12 mouse cellular contexts compared by ENCODE assay signal in genomic region chr17:43075937-43076336, GRCm38 (mm10). TPM values are rescaled to one million over a fixed set of nuclear protein-coding genes. Genes with fewer than 3 reads are reported as not detected.
A peak's percentile ranks its signal among the peaks of the same experiment; 100 is the strongest.
DNase-seq lines count a peak whose midpoint lies in the region; ATAC-seq and TF ChIP-seq lines count a peak whose summit lies in the region.
"Had no signal": no experiment of that assay in that cellular context is flagged by ENCODE, and none has a peak within 500 bp of the region (broad histone marks: within the 10 kb centered on the region; RNA-seq: fewer than 3 reads in every experiment).

No protein-coding gene starts in this region.

- DNase-seq in gastrocnemius, adult 2 months, result no peak
- DNase-seq in gastrocnemius, adult 18-20 months (ENCODE audit: low spot score), result no peak
- DNase-seq in retina, embryonic 14.5 days (ENCODE audit: low spot score), result peak; percentile 19
- no peak for DNase-seq in retina, postnatal 1 day
- peak; percentile 21 for DNase-seq in lung, postnatal 14 days
- DNase-seq in frontal cortex, postnatal 36 days (ENCODE audit: low spot score in 2 of 2), result no peak
- no peak for DNase-seq in spleen, adult 18-20 months
- DNase-seq: adrenal gland, adult 8-10 months; forebrain, postnatal 0 days; lung, embryonic 14.5 days; right cerebral cortex, postnatal 25 days had no signal

- no peak; the same call in 1 of the 2 replicates for ATAC-seq in granulocyte monocyte progenitor cell, adult 5-6 weeks (replicated peaks; ENCODE audit: poor library complexity, severe bottlenecking)
- ATAC-seq: forebrain, postnatal 0 days had no signal

- peak overlapping the region; percentile 79 for H3K27ac ChIP-seq in gastrocnemius, adult 2 months

- no peak for TF ChIP-seq CTCF in gastrocnemius, adult 2 months (IDR thresholded peaks at IDR 0.05)

- H3K4me3 ChIP-seq in gastrocnemius, adult 2 months, result no peak overlapping the region

- intact Hi-C loops in gastrocnemius, adult 2 months (cut with DNase I), result no loop called here

RNA-seq across cellular contexts. Expression of gene Tnfrsf21, which starts 59.6 kb away (rescaled TPM):
- 10 to 100 TPM; 15.5 to 24.0 TPM for total RNA-seq in gastrocnemius, adult 2 months (2021)
- total RNA-seq in gastrocnemius, adult 18-20 months (2021), result 10 to 100 TPM; 18.4 TPM
- 54.2 and 61.4 TPM in 2 replicates for total RNA-seq in granulocyte monocyte progenitor cell, adult 5-6 weeks (2014; fragmentation: Nextera tagmentation)
- 53.1 and 62.5 TPM in 2 replicates for total RNA-seq in granulocyte monocyte progenitor cell, adult 5-6 weeks (2017)

Comparison
In these comparisons a context has a peak if more than half of its experiments do, and no peak if none do; other contexts are left out.
1. DNase-seq: peak in retina, embryonic 14.5 days (single experiment) and lung, postnatal 14 days (single experiment); none in gastrocnemius, adult 2 months (single experiment), gastrocnemius, adult 18-20 months (single experiment), retina, postnatal 1 day (single experiment), frontal cortex, postnatal 36 days (0 of 2) and spleen, adult 18-20 months (0 of 2).